Mouse (Mus musculus): ENCODE measurements at regions not wholly inside any gene's neighbourhood (a gene's known extent, or its start where the extent isn't known, plus 50 kb on each side); places are given as distances from the start of the nearest gene placed in this dataset.
"Not testable (repeated sequence)": the region's sequence is repeated elsewhere in the genome, so short reads cannot be mapped to it uniquely, and the experiment has no call there.

- DNase-seq (ENCODE audit: low read depth, low spot score) = no peak
Measured at GRCm38 (mm10) chr1:94582526-94582925, 530.2 kb upstream of the Pdcd1 start.

GRCm38 (mm10) chr1:94581650-94582405, 529.5 kb upstream of the Pdcd1 start:
- no peak for DNase-seq (ENCODE audit: low read depth, low spot score)

- no peak for DNase-seq (ENCODE audit: low read depth, low spot score)
Measured at GRCm38 (mm10) chr1:94532773-94533541, 480.6 kb upstream of the Pdcd1 start.

- DNase-seq (ENCODE audit: low read depth, low spot score) = no peak
Measured at GRCm38 (mm10) chr1:94504080-94504520, 451.7 kb upstream of the Pdcd1 start.

DNA sequence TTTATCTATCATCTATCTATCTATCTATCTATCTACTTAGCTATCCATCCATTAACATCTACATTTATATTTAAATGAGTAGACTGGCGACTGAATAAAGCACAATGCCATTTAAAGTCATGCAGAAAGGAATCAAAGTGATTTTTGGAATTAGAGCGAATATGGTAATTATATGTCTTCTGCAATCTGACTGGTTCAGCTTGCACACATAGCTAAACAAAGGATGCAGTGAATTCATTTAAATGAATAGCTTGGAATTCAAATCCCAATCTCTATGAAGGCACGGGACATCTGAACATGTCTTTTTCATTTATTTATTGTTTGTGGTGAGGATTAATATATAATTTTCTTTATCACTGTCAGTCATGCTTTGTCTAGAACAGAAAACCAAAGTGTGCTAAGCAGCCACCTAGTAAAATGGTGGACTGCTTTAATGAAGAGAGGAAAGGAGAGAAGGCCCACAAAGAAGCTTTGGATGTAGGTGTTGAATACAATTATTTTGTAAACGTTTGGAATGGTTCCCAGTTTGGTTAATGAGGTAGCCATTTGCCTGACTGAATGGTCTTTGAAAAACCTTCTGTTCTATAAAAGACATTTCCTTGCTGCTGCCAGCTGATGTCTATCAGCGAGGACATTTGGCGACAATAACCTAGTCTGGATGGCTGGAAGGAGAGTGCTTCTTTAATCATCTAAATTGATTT, 451.2 kb upstream of the Pdcd1 start:
- DNase-seq (ENCODE audit: low read depth, low spot score) = no peak

DNA sequence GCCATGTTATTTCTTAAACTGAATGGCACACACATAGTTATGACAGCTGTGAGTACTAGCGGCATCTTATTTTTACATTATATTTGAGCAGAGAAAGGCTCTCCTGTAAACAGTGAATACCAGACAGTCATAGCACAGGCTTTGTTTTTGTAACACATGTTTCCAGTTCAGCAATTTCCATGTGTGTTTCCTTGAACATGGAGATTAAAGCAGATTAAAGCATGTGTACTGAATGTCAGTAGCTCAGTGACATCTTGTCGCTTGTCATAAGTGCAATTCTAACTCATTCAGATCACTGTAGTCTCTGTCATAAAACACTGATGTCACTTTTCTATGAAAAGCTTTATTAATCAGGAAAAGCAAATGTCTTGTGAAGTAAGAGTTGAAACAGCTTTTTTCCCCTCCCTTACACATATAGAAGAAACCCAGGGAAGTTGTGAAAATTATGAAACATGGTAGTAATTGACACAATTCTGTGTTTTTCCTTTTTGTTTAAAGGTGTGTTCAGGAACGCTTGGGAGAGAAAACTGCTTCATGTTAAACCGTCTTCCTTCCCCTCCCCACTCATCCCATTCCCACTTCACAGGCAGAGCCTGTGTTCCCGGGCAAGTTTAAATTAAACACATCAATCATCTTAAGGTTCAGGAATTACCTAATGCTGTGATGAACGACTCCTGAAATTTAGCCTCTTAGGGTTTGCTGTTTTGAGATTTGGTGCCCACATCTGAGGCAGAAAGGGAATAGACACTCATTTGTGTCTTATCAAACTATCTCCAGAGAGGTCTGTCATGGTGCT, 449.9 kb upstream of the Pdcd1 start:
- no peak for DNase-seq (ENCODE audit: low read depth, low spot score)

DNA sequence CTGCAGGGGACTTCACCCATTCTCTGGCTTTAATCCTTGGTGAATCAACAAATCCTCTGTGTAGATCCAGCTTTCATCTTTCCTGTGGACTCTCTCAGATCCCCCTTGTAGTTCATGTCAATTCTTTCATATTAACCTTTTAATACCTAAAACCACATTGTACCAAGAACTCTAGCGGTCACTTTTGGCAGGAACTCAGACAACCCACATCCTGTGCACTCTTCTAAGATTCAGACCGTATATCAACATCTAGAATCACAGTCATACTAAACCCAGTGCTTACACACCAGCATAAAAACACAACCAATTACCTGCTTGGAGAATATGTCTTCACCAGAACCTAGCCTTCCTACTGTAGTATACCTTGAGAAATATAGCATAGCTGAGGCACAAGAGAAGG, 444.6 kb upstream of the Pdcd1 start:
- no peak for DNase-seq (ENCODE audit: low read depth, low spot score)

DNA sequence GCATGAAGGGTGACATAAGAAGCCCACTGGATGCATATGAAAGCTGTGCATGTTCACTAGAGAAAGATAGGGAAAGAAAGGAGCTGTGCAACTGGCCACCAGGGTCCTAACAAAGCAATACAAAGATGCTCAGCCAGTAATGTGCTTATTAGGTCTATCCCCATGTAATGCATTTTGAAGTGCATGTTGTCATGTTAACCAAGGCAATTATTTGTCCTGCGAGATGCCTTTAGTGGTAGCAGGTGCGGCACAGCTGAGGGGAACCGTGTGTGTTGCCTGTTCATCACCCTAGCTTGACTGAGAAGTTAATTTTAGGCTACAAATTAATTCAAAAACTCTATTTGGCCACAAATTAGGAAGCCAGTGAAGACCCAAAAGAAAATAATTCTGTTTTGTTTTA, 444.0 kb upstream of the Pdcd1 start:
- no peak for DNase-seq (ENCODE audit: low read depth, low spot score)

GRCm38 (mm10) chr1:94487062-94487461, 434.7 kb upstream of the Pdcd1 start:
- DNase-seq (ENCODE audit: low read depth, low spot score) = no peak

DNA sequence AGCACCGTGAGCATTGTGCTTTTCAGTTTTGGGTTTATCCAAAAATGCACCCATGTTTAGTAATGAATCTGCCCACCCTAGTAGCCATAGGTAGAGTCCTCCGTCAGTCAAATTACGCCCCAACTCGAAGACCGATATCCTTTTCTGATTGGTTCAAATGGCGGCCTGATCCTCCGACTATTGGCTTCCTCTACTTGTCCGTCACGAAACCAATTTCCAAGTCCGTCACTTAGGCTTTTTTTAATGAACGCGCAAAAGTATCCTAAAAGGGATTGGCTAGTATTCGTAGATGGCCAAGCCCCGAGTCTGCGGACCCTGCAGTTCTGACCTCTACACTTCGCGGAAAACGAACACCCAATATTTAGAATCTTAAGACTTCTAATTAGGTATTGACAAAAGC, 417.5 kb upstream of the Pdcd1 start:
- DNase-seq (ENCODE audit: low read depth, low spot score) = not testable (repeated sequence)

- DNase-seq (ENCODE audit: low read depth, low spot score) = no peak
Measured at GRCm38 (mm10) chr1:94423731-94424130, 371.4 kb upstream of the Pdcd1 start.

GRCm38 (mm10) chr1:94413043-94413442, 360.7 kb upstream of the Pdcd1 start:
- DNase-seq (ENCODE audit: low read depth, low spot score) = no peak

DNA sequence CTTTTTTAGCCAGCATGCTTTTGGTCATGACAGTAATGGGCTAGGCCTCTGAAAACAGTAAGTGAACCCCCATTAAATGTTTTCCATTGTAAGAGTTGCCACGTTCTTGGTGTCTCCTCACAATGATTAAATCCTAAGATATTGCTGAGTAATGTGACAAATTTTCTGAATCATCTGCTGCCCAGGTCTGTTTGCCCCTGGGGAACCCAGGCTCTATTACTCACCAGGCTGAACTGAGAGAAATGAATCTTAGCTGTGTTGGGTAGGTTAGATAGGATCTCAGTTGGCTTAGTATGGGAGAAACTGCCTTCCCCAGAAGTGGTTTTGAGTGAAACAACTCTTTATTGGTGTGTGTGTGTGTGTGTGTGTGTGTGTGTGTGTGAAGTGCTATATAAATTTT, 314.3 kb upstream of the Pdcd1 start:
- DNase-seq (ENCODE audit: low read depth, low spot score) = no peak

GRCm38 (mm10) chr1:94356996-94357395, 304.6 kb upstream of the Pdcd1 start:
- no peak for DNase-seq (ENCODE audit: low read depth, low spot score)

DNA sequence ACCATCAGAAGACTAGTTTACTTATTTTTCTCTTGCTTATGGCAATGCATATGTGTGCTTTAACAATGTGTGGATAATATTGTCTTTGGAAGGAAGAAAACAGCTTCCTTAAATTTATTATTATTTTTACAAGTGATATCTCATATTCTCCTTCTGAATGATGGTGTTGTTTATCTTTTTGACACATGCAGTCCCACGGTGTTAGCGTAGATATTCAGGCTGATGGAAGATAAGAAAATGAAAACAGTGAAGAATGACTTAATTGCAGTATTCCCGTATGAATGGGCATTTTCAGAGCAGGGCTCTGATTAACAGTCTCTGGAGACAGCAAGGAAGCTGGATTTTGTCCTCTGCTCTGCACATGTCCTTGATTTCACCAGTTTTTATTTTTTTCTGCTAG, 303.5 kb upstream of the Pdcd1 start:
- DNase-seq (ENCODE audit: low read depth, low spot score) = no peak

DNA sequence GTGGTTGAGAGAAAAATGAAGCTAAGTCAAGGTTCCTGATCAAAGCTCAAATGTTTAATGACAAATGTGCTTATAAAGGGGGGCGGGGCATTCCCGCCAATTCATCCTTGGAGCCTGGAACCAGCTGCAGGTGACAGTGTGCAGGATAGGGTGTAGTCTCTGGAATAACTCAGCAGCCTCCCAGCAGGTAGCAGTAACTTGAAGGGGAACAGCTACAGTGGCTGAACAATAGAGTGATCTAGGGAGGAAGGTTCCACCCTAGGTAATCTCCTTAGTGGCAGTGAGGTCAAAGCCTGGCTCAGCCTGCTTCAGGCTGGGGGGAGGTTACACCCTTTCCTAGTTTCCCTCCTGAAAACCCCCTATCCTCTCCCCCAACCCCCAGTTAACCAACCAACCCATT, 290.2 kb upstream of the Pdcd1 start:
- DNase-seq (ENCODE audit: low read depth, low spot score) = no peak

DNA sequence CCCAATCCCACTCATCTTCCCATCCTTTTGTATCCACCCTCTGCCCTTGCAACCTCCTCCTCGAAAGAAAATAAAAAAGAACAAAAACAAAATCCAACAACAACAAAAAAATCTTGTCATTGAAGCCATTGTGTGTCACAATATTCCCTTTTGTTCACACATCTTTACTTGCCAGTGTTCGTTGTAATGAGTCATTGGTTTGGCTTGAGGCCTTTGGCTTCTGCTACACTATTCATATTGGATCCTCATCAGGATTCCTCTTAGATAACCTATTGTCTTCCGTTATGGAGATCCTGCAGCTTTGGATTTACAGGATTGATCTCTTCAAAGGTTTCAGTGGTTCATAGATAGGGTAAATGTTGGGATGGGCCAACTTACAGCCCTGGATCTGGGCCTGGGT, 288.9 kb upstream of the Pdcd1 start:
- no peak for DNase-seq (ENCODE audit: low read depth, low spot score)

DNA sequence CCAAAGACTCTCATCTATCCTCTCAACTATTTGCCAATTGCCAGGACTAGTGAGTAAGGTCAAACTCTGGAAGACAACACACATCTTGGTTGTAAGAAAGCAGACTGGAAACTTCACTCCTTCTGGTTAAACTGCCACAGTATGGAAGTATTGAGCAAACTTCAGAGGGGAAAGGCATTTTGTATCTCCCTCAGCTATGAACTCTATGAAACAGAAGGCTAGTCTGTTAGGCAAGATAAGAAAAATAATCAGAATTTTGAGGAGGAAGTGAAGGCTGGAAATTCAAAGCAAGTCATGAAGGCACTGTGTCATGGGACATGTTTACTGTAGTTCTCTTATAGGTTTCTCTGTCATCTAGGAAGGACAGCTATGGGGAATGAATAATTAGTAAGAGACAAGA, 265.7 kb upstream of the Pdcd1 start:
- no peak for DNase-seq (ENCODE audit: low read depth, low spot score)

DNA sequence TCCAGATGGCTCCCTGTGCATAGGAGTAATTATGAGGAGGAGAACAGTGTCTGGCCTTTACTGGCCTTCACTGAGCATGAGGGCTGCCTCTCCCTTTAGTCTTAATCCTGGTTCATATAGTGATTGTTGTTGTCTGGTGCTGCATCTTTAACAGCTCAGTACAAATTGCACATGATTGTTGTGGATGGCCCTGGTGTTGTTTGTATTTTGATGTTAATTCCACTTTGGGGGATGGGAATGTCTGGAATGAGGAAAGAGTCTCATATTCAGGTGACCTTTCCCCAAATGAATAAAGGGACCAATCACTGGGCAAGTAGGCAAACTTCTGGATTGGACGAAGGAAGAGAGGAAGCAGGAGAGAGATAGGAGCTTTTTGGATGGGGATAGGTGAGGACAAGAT, 246.0 kb upstream of the Pdcd1 start:
- no peak for DNase-seq (ENCODE audit: low read depth, low spot score)

GRCm38 (mm10) chr1:94272569-94272968, 220.2 kb upstream of the Pdcd1 start:
- DNase-seq (ENCODE audit: low read depth, low spot score) = no peak

GRCm38 (mm10) chr1:94263313-94263712, 211.0 kb upstream of the Pdcd1 start:
- no peak for DNase-seq (ENCODE audit: low read depth, low spot score)

- DNase-seq (ENCODE audit: low read depth, low spot score) = no peak
Measured at GRCm38 (mm10) chr1:94235426-94235825, 183.1 kb upstream of the Pdcd1 start.

All from CD4-positive, CD25-positive, alpha-beta regulatory T cell, adult 2 months (primary cell).